Mouse (Mus musculus): Measurements from ENCODE around the gene Trmt13.

Trmt13 gene

GRCm38 (mm10) chr3:116542070-116542469 lies 72.3 kb downstream of the Trmt13 start:
- DNase-seq = no peak

GRCm38 (mm10) chr3:116537200-116537573 lies 77.2 kb downstream of the Trmt13 start:
- no peak for DNase-seq

- DNase-seq = no peak
Measured at GRCm38 (mm10) chr3:116536428-116537199, 77.8 kb downstream of the Trmt13 start.
